Mouse (Mus musculus): Measurements from ENCODE around the gene Sh3d21.

The Sh3d21 gene

DNA sequence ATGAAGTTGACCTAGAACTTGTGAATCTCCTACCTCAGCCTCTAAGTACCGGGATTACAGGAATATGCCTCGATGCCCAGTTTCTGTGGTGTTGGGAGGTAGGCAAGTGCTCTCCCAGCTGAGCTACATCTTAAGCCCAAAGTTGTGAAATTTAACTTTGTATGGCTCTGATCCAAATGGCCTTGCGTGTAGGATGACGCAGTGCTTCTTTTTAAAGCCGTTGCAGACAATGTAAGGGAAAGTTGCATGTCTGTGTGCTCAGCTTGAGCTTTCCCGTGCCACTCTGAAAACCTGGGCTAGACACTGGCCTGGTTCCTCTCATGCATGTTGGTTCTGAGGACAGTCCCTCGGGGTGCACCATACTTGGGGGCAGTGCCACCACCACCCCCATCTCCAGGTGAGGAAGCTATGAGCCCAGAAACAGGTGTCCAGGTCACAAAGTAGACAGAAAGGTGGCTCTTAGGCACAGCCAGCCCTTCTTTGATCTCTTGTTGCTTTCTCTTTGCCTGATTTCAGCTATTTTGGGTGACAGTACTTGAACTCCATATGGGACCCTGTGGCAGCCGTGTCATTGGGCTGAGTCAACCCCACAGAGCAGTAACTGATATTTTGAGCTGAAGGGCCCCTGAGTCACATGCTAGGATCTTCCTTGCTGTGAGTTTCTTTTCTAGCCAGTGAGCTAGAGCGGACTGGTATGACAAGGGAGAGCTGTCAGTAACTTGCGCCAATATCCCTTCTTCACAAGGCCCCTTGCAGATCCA lies 53.5 kb downstream of the Sh3d21 start:
- no peak for DNase-seq (ENCODE audit: low read depth, low spot score)

GRCm38 (mm10) chr4:126108061-126108740 lies 55.1 kb downstream of the Sh3d21 start:
- no peak for DNase-seq (ENCODE audit: low read depth, low spot score)

GRCm38 (mm10) chr4:126105131-126105783 lies 58.0 kb downstream of the Sh3d21 start:
- no peak for DNase-seq (ENCODE audit: low read depth, low spot score)

DNA sequence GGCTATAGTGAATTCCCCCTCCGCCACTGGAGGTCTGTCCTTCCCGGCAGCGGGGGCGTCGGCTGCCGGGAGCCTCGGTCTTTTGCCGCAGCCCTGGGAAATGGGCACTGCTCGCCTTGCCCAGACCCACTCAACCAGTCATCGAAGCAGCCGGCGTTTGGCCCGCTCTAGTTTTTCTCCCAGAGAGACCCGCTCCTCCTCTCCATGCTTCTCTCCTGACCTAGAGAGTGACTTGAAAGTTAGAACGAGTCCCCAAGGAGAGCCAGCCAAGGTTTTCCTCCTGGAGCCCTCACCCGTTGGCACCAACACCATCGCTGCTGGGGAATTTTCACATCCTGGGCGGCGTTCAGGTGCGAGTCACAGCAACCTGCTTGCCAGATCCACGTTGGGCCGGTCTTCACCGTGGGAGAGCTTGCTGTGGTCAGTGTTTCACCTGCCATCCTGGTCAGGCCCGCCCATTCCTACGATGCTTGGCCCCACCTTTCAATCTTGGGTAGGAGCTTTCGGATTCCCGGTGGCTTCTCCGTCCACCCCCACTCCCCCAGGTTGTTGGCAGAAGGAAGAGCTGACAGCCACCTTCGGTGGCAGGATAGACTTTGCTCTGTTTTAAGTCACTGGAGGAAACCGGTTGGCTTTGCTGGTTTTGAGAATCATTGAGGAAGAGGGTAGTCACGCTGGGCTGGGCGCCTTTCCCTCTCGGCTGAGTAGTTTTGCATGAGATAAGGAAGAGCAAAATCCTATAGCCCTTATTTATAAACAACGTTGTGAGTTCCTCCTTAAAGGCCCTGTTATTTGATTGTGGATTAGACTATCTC lies 58.8 kb downstream of the Sh3d21 start:
- DNase-seq (ENCODE audit: low read depth, low spot score): no peak

DNA sequence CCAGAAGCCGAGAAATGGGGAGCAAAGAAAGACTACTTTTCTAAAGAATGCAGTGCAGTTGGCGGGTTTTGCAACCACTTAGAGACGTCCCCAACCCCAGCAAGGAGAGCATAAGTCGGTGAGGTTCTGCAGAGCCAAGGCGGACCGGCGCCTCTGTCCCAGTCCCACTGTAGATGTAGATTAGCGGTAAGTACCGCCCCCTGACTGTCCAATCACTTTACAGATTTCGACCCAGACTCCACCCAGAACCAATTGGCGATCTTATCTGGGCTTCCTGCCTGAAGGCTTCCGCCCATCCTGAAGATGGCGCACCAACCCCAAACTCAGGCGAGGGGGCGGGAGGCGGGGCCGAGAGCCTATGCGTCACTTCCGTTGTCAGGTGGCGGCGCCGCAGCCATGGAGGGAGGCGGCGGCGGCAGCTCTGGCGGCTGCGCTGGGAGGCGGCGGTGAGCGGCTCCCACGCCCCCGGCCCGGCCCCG lies 59.7 kb downstream of the Sh3d21 start, which contains the start of gene Stk40:
Stk40 (plus strand) TSS at position 368 of the 479 bp plus-strand sequence.
- peak; percentile 95 for DNase-seq (ENCODE audit: low read depth, low spot score)

GRCm38 (mm10) chr4:126103057-126103581 lies 60.2 kb downstream of the Sh3d21 start:
- no peak for DNase-seq (ENCODE audit: low read depth, low spot score)

GRCm38 (mm10) chr4:126102061-126102841 lies 61.0 kb downstream of the Sh3d21 start:
- DNase-seq (ENCODE audit: low read depth, low spot score): no peak

DNA sequence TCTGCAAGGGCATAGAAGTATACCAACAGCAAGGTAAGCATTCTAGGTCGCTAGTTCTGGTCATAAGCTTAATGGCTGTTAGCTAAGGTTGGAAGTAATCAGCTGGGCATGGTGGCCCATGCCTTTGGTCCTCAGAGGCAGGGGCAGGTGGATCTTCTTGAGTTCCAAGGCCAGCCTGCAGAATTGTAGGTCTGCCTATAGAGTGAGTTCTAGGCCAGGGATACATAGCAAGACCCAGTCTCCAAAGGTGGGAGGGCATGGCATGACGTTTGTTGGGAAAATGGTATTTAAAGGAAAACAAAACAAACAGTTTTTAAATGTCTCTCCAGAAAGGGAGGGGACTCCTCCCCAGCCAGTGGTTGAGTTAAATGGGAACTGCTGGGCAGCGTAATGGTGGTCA lies 62.5 kb downstream of the Sh3d21 start:
- no peak for DNase-seq (ENCODE audit: low read depth, low spot score)

All from brain, embryonic 18.5 days (tissue).